Mouse (Mus musculus) A20 (cell line): ENCODE data around the gene Gm10666.
"Not testable (repeated sequence)": the region's sequence is repeated elsewhere in the genome, so short reads cannot be mapped to it uniquely, and the experiment has no call there.

Experiments
- DNase-seq: peaks from one replicate; pipeline ENCODE4 v3.0.0-alpha.2; 2011; ENCODE audit warnings: low read depth, low spot score

Gm10666 gene

GRCm38 (mm10) chr7:22134641-22135040 is at the start of gene Gm10666:
Gene Gm10666, minus strand, starts transcription at chr7:22134741.
- not testable (repeated sequence) for DNase-seq

- not testable (repeated sequence) for DNase-seq
Measured at GRCm38 (mm10) chr7:22163935-22164334, 29.4 kb upstream of the Gm10666 start, which contains the start of gene Vmn1r142. Gene Vmn1r142, minus strand, starts transcription at chr7:22164035.

GRCm38 (mm10) chr7:22118145-22118544 is 16.4 kb downstream of the Gm10666 start, which contains the start of gene Gm16451:
Gene Gm16451, minus strand, starts transcription at chr7:22118245.
- DNase-seq: not testable (repeated sequence)
